Mouse (Mus musculus) ovary, postnatal 14 days (tissue): ENCODE measurements at regions not wholly inside any gene's neighbourhood (a gene's known extent, or its start where the extent isn't known, plus 50 kb on each side); places are given as distances from the start of the nearest gene placed in this dataset.

Source experiments
- DNase-seq: peaks from one replicate; pipeline ENCODE4 v3.0.0; 2022; ENCODE audit warnings: low spot score

- DNase-seq, result no peak
Measured at GRCm38 (mm10) chr11:112839721-112840494, 57.9 kb downstream of the Sox9 start.

GRCm38 (mm10) chr11:112840495-112840828 lies 58.4 kb downstream of the Sox9 start:
- DNase-seq, result no peak

- DNase-seq, result no peak
Measured at GRCm38 (mm10) chr11:112844258-112844901, 62.4 kb downstream of the Sox9 start.

GRCm38 (mm10) chr11:112847146-112847545 lies 65.1 kb downstream of the Sox9 start:
- DNase-seq, result no peak

GRCm38 (mm10) chr11:112847851-112848250 lies 65.8 kb downstream of the Sox9 start:
- no peak for DNase-seq

GRCm38 (mm10) chr11:112849974-112850373 lies 68.0 kb downstream of the Sox9 start:
- DNase-seq, result no peak

GRCm38 (mm10) chr11:112850532-112851272 lies 68.7 kb downstream of the Sox9 start:
- no peak for DNase-seq

- DNase-seq, result no peak
Measured at GRCm38 (mm10) chr11:112851321-112851720, 69.3 kb downstream of the Sox9 start.

- no peak for DNase-seq
Measured at GRCm38 (mm10) chr11:112855975-112856374, 74.0 kb downstream of the Sox9 start.

- no peak for DNase-seq
Measured at GRCm38 (mm10) chr11:112859309-112859708, 77.3 kb downstream of the Sox9 start.

GRCm38 (mm10) chr11:112860797-112861196 lies 78.8 kb downstream of the Sox9 start:
- no peak for DNase-seq

GRCm38 (mm10) chr11:112861233-112861632 lies 79.2 kb downstream of the Sox9 start:
- no peak for DNase-seq

GRCm38 (mm10) chr11:112865836-112866235 lies 83.8 kb downstream of the Sox9 start:
- DNase-seq, result no peak

GRCm38 (mm10) chr11:112869571-112869970 lies 87.5 kb downstream of the Sox9 start:
- DNase-seq, result no peak

- DNase-seq, result no peak
Measured at GRCm38 (mm10) chr11:112870201-112871035, 88.4 kb downstream of the Sox9 start.

GRCm38 (mm10) chr11:112872677-112873367 lies 90.8 kb downstream of the Sox9 start:
- DNase-seq, result no peak

- DNase-seq, result no peak
Measured at GRCm38 (mm10) chr11:112874239-112874638, 92.2 kb downstream of the Sox9 start.

GRCm38 (mm10) chr11:112876226-112876625 lies 94.2 kb downstream of the Sox9 start:
- DNase-seq, result no peak

GRCm38 (mm10) chr11:112878436-112878835 lies 96.4 kb downstream of the Sox9 start:
- DNase-seq, result no peak

GRCm38 (mm10) chr11:112880736-112881135 lies 98.7 kb downstream of the Sox9 start:
- DNase-seq, result no peak

- no peak for DNase-seq
Measured at GRCm38 (mm10) chr11:112885336-112885940, 103.4 kb downstream of the Sox9 start.
